In the genomic region with DNA sequence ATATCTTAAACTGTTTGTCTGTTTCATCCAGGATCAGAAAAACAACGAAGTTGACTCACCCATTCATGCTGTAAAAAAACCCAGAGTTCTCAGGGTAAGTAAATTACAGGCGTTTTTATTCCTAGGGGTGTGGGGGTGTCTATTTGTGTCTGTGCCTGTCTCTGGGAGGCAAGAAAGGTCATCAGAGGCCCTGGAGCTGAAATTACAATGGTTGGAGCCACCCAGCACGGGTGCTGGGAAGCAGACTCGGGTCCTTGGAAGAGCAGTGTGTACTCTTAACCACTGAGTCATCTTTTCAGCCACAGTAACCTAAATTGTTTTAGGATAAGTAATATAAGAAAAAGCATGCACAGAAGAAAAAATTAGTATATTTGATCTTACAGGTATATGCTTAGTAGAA, we compare ENCODE assay signal across 24 mouse cellular contexts.
"Had no signal": no experiment of that assay in that cellular context is flagged by ENCODE, and none has a peak within 500 bp of the region (broad histone marks: within the 10 kb centered on the region; RNA-seq: fewer than 3 reads in every experiment).

No protein-coding gene starts in this region.

- DNase-seq: gastrocnemius, adult 2 months; gastrocnemius, postnatal 10 days; gastrocnemius, postnatal 25 days; heart, adult 18-20 months; heart, postnatal 10 days; heart, postnatal 4 days; kidney, adult 18-20 months; kidney, adult 8-10 months; kidney, postnatal 10 days; kidney, postnatal 25 days; kidney, postnatal 4 days; layer of hippocampus, adult 9-11 months; layer of hippocampus, postnatal 36 days; left cerebral cortex, postnatal 4 days had no signal

- H3K4me1 ChIP-seq: heart, embryonic 10.5 days; heart, embryonic 12.5 days; hindbrain, embryonic 10.5 days; hindbrain, embryonic 12.5 days; intestine, embryonic 15.5 days; limb, embryonic 13.5 days; limb, embryonic 15.5 days; liver, embryonic 12.5 days had no signal

- H3K27me3 ChIP-seq: heart, embryonic 12.5 days; hindbrain, embryonic 12.5 days; intestine, embryonic 15.5 days; limb, embryonic 13.5 days; limb, embryonic 15.5 days; liver, embryonic 12.5 days had no signal

- H3K27ac ChIP-seq: gastrocnemius, adult 2 months; heart, embryonic 10.5 days; hindbrain, embryonic 10.5 days; hindbrain, embryonic 12.5 days; hindbrain, embryonic 14.5 days; intestine, embryonic 15.5 days; limb, embryonic 13.5 days; limb, embryonic 15.5 days; liver, embryonic 12.5 days; liver, embryonic 14.5 days had no signal

- H3K9me3 ChIP-seq: heart, embryonic 10.5 days; heart, embryonic 12.5 days; hindbrain, embryonic 10.5 days; hindbrain, embryonic 12.5 days; intestine, embryonic 15.5 days; limb, embryonic 13.5 days; limb, embryonic 15.5 days; liver, embryonic 12.5 days had no signal

- H3K4me3 ChIP-seq: gastrocnemius, adult 2 months; heart, embryonic 10.5 days; heart, embryonic 12.5 days; hindbrain, embryonic 10.5 days; hindbrain, embryonic 12.5 days; intestine, embryonic 15.5 days; limb, embryonic 13.5 days; limb, embryonic 15.5 days; liver, embryonic 12.5 days had no signal

- H3K9ac ChIP-seq: heart, embryonic 12.5 days; hindbrain, embryonic 12.5 days; hindbrain, embryonic 14.5 days; intestine, embryonic 15.5 days; limb, embryonic 13.5 days; limb, embryonic 15.5 days; liver, embryonic 12.5 days; liver, embryonic 14.5 days had no signal
